Mouse (Mus musculus): Measurements from ENCODE around the gene Golph3. TPM values are rescaled to one million over a fixed set of nuclear protein-coding genes. Genes with fewer than 3 reads are reported as not detected.

The Golph3 gene
- total RNA-seq, 2 experiments from 2014 or later: 70.2 to 77.9 TPM

DNA sequence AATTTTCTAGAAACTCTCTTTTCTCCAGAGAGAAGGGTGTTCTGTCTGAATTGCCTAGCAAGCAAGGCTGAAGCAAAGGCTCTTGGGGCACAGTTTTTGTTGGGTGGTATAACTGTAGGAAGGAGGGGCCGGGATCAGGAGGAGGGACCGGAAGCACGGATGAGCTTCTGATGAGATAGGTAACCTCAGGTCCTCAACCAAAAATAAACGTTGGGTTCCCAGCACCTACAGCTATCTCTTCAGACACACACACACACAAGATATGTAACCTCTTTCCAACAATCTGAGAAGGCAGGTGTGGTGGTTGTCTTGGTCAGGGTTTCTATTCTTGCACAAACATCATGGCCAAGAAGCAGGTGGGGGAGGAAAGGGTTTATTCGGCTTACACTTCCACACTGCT is 4.0 kb upstream of the Golph3 start:
- DNase-seq (ENCODE audit: low spot score): no peak

DNA sequence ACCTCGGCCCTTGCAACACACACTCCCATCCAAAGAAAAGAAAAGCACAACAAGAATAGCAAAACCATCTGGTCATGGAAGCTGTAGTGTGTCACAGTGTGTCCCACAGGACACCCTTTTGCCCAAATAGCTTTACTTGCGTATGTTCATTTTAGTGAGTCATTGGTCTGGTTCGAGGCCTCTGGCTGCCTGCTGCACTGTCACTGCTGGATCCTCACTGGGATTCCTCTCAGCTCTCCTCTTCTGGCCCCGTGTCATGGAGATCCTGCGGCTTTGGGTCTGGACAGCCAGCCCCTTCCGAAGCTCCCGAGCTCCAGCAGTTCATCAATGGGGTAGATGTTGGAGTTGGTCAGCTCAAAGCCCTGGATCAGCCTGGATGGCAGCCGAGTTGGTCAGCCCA is 2.8 kb upstream of the Golph3 start:
- DNase-seq (ENCODE audit: low spot score): no peak

DNA sequence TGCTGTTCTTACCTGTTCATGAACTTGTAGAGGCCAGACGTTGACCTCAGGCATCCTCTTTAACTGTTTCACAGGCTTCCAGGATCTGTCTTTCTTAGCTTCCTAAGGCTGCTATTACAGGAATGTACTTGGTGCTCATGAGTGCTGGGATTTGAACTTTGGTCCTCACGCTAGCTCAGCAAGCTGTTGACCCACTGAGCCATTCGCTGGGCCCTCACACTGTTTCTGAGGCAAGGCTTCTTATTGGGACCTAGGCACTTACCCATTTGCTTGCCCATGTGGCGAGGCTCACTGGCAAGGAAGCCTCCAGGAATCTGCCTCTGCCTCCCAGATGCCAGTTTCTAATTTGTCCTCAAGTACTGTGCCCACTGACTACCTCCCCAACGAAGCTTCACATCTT is 1.4 kb upstream of the Golph3 start:
- no peak for DNase-seq (ENCODE audit: low spot score)

DNA sequence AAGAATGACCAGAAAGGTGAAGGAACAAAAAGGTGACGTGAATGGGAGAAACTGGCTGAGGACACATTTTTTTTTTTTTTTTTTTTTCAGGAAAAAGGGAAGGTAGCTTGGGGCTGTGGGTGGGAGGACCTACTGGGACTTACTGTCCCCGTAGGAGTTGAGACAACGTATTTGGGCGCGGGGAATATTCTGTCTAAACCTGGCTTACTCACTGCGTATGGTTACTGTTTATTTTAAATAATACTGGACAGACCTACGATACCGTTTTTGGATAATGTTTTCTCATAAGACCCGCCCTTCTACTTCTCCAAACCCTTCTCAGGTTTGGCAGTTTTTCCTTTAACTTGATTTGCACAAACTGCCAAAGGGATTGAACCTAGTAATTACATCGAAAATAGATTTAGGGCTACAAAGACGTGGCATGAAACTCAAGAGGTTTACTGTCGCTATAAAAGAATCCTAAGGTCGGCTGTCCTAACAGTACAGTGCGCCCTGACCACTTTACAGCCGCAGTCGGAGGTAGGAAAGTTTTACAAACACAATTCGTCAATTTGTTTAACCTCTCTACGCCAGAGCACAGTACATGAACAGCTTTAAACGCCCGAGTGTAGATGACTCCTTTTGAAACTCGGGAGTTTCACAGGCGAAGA is 684 bp upstream of the Golph3 start:
- DNase-seq (ENCODE audit: low spot score): no peak

DNA sequence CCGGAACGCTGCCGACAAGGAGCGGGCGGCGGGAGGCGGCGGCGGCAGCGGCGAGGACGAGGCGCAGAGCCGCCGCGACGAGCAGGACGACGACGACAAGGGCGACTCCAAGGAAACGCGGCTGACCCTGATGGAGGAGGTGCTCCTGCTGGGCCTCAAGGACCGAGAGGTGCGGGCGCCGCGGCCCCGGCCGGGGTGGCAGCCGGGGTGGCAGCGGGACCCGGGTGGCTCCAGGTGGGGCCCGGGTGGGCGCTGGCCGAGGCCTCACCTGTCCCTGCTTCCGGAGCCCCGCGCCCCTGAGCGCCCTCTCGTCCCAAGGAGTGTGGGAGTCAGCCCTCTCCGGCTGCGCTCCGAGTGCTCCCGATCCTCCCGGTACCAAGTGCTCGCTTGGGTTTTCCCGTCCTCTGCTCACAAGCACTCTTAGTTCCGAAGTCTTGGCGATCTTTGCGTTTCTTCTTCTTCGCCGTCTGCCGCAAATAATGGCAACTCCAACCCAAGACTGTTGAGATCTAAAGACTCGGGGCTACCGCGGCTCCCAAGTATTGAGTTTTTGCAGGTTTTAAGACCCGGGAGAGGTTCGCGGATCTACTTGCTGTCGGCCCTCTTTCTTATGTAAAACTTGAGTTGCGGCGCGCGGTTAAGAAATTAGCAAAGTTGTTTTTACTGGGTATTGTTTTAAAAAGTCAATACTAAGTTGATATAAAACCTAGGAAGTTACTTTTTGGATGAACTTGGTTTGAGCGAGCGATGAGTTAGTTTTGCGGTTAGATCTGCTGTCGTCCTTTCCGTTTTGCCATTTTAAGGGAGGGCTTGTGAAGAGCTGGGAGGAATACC is 755 bp downstream of the Golph3 start, which contains the start of gene 1810049J17Rik:
Gene 1810049J17Rik, minus strand, starts transcription at position 112 of the 834 bp plus-strand sequence.
- peak; percentile 37 for DNase-seq (ENCODE audit: low spot score)

DNA sequence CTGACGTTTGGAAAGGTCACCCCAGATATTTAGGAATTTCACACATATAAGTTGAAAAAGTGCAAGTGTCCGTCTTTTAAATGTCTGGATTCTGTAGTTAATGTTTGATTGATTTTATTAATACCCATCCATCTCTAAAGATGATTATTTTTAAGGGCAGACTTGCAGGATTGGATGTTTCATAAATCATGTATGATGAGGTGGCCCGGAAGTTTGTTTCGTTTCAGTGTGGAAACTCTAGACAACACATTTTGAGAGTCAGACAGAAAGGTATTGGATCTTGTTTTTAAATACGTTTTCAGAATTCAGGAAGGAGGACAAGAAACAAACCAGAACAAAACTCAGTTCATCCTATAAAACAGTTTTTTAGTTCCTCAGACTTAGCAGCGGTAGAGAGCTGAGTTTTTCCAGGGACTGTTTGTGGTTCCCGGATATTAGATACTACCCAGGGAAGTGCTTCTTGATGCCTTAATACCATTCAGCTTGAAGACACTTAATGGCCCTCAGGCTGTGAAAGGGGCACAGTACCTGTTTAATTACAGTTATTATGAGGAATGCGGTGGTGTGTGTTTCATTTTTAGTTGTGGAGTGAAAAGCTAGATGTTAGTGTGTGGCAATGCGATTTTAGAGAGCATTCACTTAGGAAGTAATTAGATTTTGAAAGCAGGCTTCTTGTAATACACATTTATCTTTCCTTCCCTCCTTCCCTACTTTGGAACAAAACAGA is 1.6 kb downstream of the Golph3 start:
- DNase-seq (ENCODE audit: low spot score): no peak

DNA sequence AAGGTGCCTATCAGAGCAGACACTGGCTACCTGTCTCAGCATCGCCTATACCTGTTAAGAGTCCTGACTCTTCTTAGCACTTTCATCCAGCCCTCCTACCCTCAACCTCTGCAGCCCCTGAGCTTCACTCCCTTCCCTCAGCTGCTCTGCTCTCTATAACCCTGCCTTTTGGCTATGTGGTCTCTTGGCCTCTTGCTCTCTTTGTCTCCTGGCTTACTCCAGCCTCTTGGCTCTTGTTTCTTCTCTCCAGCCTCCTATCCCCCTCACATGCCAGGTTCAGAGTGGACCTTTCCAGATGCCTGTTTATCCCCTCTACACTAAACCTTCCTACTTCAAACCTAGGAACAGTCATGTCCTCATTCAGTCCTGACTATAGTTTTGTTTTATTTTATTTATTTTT is 3.1 kb downstream of the Golph3 start:
- no peak for DNase-seq (ENCODE audit: low spot score)

DNA sequence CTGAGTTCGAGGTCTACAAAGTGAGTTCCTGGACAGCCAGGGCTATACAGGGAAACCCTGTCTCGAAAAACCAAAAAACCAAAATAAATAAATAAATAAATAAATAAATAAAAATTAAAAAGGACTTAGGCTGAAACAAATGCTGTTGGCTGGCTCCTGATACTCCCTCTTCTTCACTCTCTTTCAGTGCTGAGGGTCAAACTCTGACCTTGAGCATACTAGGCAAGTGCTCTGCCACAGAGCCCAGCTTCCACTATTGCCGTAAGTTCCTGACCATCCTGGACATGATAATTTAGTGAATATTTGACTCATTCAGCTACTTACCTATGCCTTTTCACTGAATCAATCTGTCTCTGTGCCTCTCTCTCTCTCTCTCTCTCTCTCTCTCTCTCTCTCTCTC is 9.1 kb downstream of the Golph3 start:
- no peak for DNase-seq (ENCODE audit: low spot score)

DNA sequence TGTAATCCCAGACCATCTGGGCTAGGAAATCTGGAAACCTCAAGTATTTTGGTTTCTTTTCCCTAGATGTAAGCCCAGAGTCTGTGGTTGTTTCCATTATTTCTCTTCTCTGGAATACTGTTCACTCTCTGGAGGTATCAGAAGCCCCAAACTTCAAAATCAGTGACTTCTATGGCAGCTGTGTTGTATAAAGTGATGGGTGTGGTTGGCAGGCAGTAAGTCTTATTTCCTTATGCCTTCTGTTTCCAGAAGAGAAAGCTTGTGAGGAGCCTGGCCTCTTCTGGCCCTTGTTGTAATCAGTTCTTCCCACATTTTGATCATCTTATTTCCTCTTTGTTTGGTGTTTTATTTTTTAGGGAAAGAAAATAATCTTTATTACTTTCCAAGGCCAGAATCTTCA is 9.6 kb downstream of the Golph3 start:
- DNase-seq (ENCODE audit: low spot score): no peak

DNA sequence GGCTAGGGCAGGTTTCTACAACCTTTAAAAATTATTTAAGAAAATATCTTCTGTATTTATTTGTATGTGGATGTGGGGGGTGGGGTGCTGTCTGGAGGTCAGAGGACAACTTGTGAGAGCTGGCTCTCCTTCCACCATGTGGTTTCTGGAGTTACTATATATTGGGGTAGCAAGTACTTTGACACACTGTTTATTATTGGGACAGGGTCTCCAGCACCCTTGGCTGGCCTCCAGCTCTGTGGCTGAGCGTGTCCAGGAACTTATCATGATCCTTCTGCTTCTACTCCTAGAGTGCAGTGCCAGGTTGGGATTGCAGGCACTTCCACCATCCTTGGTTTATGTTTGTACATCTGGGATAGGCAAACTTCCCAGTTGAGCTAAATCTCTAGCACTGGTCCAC is 10.1 kb downstream of the Golph3 start:
- no peak for DNase-seq (ENCODE audit: low spot score)

DNA sequence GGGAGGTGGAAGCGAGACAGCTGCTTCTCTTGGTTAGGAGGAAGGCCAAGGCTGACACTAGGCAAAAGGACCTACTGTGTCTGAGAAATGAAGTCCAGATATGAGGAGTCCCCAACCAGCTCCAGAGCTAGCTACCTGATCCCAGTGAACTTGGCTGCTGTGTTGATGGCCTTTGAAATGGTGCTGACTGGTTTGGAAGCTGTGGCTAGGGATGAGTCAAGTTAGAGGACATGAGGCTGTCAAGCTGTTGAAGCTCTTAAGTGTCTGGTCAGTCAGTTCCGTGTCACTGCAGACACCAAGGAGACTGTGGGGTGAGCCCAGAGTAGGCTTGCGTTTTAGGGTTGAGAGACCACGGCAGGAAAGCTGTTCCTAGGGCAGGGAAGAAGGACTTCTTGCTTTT is 13.1 kb downstream of the Golph3 start:
- no peak for DNase-seq (ENCODE audit: low spot score)

DNA sequence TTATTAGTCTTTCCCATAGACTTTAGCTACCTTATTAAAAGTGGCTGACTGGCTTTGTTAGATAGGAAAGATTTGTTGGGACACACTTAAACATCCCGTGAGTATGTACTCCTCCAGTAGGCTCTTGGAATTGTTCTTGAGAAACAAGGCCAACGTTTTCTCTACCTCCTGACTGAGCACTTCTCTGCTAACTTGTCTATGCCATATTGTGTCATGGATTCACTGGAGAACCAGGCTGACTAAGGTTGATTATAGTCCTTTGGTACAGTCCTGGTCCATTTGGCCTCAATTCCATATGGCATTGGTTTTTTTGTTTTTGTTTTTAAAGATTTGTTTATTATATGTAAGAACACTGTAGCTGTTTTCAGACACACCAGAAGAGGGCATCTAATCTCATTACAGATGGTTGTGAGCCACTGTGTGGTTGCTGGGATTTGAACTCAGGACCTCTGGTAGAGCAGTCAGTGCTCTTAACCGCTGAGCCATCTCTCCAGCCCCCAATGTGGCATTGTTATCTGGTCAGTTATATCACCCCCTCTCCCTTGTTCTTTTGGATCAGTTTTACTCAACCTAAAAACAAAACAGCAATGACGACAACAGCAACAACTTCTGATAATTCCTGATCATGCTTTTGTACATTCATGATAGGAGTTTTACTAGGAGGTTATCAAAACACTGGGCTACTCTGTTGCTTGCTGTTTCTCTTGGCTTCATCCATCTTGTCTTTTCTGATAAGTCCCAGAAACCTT is 16.0 kb downstream of the Golph3 start:
- DNase-seq (ENCODE audit: low spot score): no peak

DNA sequence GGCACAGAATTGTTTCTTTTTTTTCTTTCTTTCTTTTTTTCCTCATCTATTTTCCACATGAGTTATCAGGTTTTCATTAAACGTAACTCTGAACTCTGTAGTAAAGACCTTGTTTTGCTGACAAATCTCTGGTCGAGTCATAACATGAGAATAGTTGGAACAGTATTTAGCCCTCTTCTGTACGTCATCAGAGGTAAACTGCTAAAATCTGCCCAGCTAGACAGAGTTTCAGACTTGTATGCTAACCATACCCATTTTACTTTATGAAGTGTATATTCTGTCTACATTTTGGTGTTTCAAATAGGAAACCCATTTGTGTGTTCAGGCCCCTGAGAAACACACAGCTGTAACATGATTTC is 16.5 kb downstream of the Golph3 start:
- no peak for DNase-seq (ENCODE audit: low spot score)

DNA sequence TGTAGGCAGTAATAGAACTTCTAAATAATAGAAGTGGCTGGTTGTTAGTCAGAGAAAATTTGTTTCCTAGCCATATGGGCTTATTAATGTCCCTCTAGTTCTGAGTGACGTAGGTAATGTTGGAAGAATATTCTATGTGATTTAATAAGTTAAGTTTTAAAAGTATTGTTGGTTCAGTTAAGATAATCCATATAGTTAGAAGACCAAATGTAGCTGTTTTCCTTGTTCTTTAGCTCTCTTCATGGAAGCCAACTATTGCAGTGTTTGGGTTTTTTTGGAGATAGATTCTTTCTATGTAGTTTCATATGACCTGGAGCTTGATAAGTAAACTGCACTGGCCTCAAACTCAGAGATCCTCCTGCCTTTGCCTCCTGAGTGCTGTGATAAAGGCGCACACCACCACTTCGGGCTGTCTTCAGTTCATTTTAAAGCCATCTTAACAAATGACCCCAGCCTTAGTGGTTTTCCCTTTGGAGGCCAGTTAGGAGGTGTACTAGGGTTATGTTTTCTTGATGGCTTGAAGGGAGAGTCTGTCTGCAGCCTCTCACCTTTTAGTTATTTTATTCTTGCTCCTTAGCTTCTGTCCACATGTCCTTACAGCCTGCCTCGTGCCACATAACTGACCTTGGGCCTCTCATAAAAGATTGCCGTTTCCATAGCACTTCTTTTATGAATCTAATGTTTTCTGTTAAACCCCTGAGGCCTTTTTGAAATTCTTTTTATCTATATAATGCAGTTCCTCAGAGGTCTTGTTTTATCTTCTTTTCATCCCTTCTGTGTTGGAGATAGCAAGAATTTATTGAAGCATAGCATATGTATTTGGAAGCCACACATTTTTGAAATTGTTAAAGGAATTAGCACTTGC is 19.5 kb downstream of the Golph3 start:
- no peak for DNase-seq (ENCODE audit: low spot score)

DNA sequence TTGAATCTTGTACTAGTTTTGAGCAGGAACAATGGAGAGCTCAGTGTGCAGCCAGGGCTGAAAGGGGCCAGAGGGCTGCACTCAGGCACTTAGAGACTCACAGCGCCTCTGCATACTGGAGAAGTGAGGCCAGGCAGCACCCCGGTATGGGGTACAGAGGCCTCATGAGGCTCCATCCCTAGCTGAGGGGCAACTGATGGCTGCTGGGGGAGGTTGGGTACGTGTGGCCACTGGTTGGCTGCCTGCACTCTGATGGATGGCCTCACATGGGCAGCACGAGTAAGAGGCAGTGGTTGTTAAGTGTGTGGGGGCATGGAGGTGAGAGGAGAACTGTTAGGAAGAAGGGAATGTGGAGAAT is 20.1 kb downstream of the Golph3 start:
- no peak for DNase-seq (ENCODE audit: low spot score)

DNA sequence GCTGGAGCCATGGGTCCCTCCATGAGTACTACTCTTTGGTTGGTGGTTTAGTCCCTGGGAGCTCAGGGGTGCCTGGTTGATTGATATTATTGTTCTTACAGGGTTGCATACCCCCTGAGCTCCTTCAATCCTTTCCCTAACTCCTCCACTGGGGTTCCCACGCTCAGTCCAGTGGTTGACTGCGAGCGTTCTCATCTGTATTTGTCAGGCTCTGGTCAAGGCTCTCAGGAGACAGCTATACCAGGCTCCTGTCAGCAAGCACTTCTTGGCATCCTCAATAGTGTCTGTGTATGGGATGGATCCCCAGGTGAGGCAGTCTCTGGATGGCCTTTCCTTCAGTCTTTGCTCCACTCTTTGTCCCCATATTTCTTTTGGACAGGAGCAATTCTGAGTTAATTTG is 25.7 kb downstream of the Golph3 start:
- DNase-seq (ENCODE audit: low spot score): no peak

DNA sequence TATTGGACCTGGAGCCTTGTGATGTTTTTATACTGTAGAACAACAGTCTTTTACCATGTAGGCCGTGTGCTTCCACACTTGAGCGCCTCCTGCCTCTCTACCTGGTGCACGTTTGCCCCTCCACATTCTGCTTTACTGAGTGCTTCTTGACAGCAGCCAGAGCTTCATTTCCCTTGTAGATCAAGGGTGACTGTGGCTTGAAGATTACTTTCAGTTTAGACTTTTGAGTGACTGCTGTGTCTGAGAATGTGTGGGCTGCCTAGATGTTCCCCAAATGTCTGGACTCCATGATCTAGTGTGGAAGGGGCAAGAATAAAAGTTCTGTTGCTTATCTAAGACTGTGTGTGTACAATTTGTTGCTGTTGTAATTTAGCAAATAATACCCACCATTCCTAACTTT is 27.7 kb downstream of the Golph3 start:
- no peak for DNase-seq (ENCODE audit: low spot score)

DNA sequence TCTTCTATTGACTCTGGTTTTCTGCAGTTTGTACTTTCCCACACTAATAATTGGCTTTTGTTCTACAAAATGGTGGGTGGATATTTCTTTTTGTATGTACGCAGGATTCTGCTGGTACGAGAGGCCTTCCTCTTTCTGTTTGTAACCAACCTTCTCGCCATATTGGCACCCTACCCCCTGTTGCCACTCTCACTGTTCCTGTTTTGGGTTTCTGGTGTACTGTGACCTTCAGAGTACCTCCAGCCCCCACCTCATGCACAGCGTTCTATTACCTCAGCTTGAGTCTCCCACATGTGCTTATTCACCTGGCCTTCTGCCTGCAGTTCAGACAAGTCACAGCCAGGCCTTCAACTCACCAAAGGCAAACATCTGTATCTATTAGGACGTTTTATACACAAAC is 28.6 kb downstream of the Golph3 start:
- DNase-seq (ENCODE audit: low spot score): no peak

DNA sequence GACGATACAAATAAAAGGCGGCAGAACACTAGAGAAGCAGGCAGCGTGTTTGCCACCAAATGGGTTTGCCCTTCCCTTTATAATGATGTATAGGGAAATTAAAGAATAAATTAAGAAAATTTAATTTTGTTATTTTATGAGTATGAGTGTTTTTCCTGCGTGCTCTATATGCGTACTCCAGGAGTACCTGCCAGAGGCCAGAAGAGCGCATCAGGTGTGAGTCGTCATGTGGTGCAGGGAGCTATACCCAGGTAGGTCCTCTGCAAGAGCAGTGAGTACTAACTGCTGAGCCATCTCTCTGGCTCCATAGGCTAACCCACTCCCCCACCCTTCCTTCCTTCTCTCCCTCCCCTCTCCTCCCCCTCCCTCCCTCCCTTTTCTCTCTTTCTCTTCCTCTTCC is 30.2 kb downstream of the Golph3 start:
- no peak for DNase-seq (ENCODE audit: low spot score)

DNA sequence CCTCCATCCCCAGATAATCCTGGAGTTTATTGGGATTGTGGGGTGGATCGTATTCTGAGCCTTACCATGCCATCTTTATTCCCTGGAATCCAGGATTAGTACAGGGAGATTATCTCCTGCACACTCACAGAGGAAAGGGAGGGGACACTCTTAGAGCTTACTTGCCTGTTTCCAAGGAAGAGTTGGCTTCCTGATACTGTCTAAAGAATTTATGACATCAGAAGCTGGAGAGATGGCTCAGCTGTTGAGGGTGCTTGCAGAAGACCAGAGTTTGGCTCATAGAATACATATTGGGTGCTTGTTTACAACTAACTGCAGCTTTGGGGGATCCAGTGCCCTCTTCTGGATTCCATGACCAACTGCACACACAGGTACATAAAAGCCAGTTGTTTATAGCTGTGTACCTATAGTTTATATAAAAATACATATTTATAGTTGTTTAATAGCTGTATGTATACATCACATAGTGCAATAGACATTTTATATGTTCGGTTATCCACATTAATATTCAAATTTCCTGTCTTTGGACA is 33.1 kb downstream of the Golph3 start:
- no peak for DNase-seq (ENCODE audit: low spot score)

DNA sequence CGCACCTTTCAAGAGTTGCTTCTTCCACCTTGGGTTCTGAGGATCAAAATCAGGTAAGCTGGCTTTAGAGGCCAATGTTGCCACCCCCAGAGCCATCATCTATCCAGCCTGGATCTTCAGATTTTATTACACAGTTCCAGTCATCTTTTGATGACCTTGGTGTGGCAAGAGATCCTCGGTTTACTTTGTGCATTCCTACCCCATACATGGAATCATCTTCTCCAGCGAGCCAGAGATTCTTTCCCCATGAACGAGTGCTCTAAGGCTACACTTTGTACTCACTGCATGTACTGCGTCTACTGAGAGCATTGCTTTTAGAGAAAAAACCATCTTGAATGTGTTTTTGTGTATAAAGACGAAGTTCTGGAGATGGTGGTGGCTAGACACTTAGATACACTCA is 34.0 kb downstream of the Golph3 start:
- DNase-seq (ENCODE audit: low spot score): no peak
